ENCODE assay signal across 8 mouse cellular contexts in genomic region chr15:88837199-88837932, GRCm38 (mm10). TPM values are rescaled to one million over a fixed set of nuclear protein-coding genes. Genes with fewer than 3 reads are reported as not detected.
A peak's percentile ranks its signal among the peaks of the same experiment; 100 is the strongest.
DNase-seq lines count a peak whose midpoint lies in the region; ATAC-seq and TF ChIP-seq lines count a peak whose summit lies in the region.

No protein-coding gene starts in this region.

- H3K36me3 ChIP-seq in embryonic facial prominence, embryonic 11.5 days (replicated peaks; ENCODE audit: control insufficient read depth, insufficient read depth, low read depth, low read length): no peaks in the 10 kb centered on the region
- no peaks in the 10 kb centered on the region for H3K36me3 ChIP-seq in heart, embryonic 14.5 days (ENCODE audit: control insufficient read depth, insufficient read depth, low read length)
- H3K36me3 ChIP-seq in kidney, embryonic 16.5 days (ENCODE audit: insufficient read depth, low read length): no peaks in the 10 kb centered on the region
- H3K36me3 ChIP-seq in liver, postnatal 0 days (replicated peaks; ENCODE audit: insufficient read depth, low read length): no peaks in the 10 kb centered on the region
- H3K36me3 ChIP-seq in neural tube, embryonic 11.5 days (ENCODE audit: control insufficient read depth, insufficient read depth, low read length): no peaks in the 10 kb centered on the region

- H3K4me1 ChIP-seq in embryonic facial prominence, embryonic 11.5 days (ENCODE audit: control insufficient read depth, insufficient read depth, low read length): peaks cover 7% of the 10 kb centered on the region; the same call in 1 of the 2 replicates
- H3K4me1 ChIP-seq in heart, embryonic 14.5 days (ENCODE audit: control insufficient read depth in 2 of 2, insufficient read depth in 2 of 2, low read length in 2 of 2): peaks cover 36 to 40% of the 10 kb centered on the region in 2 experiments
- H3K4me1 ChIP-seq in kidney, embryonic 16.5 days (ENCODE audit: insufficient read depth, low read length): peaks cover 23% of the 10 kb centered on the region
- peaks cover 14% of the 10 kb centered on the region for H3K4me1 ChIP-seq in liver, postnatal 0 days (ENCODE audit: insufficient read depth)
- H3K4me1 ChIP-seq in neural tube, embryonic 11.5 days (ENCODE audit: control insufficient read depth, insufficient read depth, low read length): peaks cover 12% of the 10 kb centered on the region

- peak overlapping the region; percentile 59 for H3K9ac ChIP-seq in embryonic facial prominence, embryonic 11.5 days (replicated peaks; ENCODE audit: low read length)
- H3K9ac ChIP-seq in heart, embryonic 14.5 days (ENCODE audit: low read length): peak overlapping the region; percentile 72
- H3K9ac ChIP-seq in kidney, embryonic 16.5 days (replicated peaks; ENCODE audit: low read length): peak overlapping the region; percentile 63
- peak overlapping the region; percentile 54 for H3K9ac ChIP-seq in liver, postnatal 0 days (replicated peaks)
- H3K9ac ChIP-seq in neural tube, embryonic 11.5 days (ENCODE audit: low read length): peak overlapping the region; percentile 47

- peak; percentile 30 for TF ChIP-seq CTCF in liver, postnatal 0 days (IDR thresholded peaks at IDR 0.05; ENCODE audit: low read depth)

- DNase-seq in 3T3-L1 (ENCODE audit: low read depth, low spot score) (peak; percentile 66), MEL-GATA-1-ER (ENCODE audit: extremely low read depth, low read depth) (peak; percentile 35)
- DNase-seq in embryonic facial prominence, embryonic 11.5 days (ENCODE audit: low spot score): peak; percentile 70
- peak; percentile 79 for DNase-seq in liver, postnatal 0 days
- peak; percentile 69 for DNase-seq in neural tube, embryonic 11.5 days (ENCODE audit: low spot score)
- DNase-seq in yolk sac, embryonic 10.5 days (ENCODE audit: low spot score): peak; percentile 84

- WGBS in embryonic facial prominence, embryonic 11.5 days: under 1% methylated on average over 39 of the region's 39 CpGs
- WGBS in heart, embryonic 14.5 days: under 1% methylated on average over 39 of the region's 39 CpGs
- WGBS in kidney, embryonic 16.5 days: under 1% methylated on average over 39 of the region's 39 CpGs
- WGBS in liver, postnatal 0 days (ENCODE audit: insufficient replicate concordance): under 1% methylated on average over 32 of the region's 39 CpGs
- 1% methylated on average over 32 of the region's 39 CpGs for WGBS in neural tube, embryonic 11.5 days

- H3K27me3 ChIP-seq in embryonic facial prominence, embryonic 11.5 days (ENCODE audit: control insufficient read depth, insufficient read depth, low read length): no peaks in the 10 kb centered on the region
- no peaks in the 10 kb centered on the region for H3K27me3 ChIP-seq in heart, embryonic 14.5 days (ENCODE audit: control insufficient read depth, insufficient read depth, low read length)
- H3K27me3 ChIP-seq in kidney, embryonic 16.5 days (ENCODE audit: insufficient read depth, low read length): no peaks in the 10 kb centered on the region
- no peaks in the 10 kb centered on the region for H3K27me3 ChIP-seq in liver, postnatal 0 days (ENCODE audit: insufficient read depth, low read length)
- H3K27me3 ChIP-seq in neural tube, embryonic 11.5 days (ENCODE audit: control insufficient read depth, insufficient read depth, low read length): no peaks in the 10 kb centered on the region

- TF ChIP-seq EP300 in liver, postnatal 0 days (IDR thresholded peaks at IDR 0.05; ENCODE audit: low read depth): no peak

- H3K4me2 ChIP-seq in embryonic facial prominence, embryonic 11.5 days (ENCODE audit: low read depth, low read length): peak overlapping the region; percentile 88
- H3K4me2 ChIP-seq in heart, embryonic 14.5 days (ENCODE audit: low read length): peak overlapping the region; percentile 86
- H3K4me2 ChIP-seq in kidney, embryonic 16.5 days (replicated peaks; ENCODE audit: low read depth, low read length): peak overlapping the region; percentile 95
- peak overlapping the region; percentile 73 for H3K4me2 ChIP-seq in liver, postnatal 0 days (ENCODE audit: low read depth, low read length)
- peak overlapping the region; percentile 81 for H3K4me2 ChIP-seq in neural tube, embryonic 11.5 days (ENCODE audit: low read depth)

- peak overlapping the region; percentile 42 for H3K4me3 ChIP-seq in embryonic facial prominence, embryonic 11.5 days (ENCODE audit: low read depth, low read length)
- H3K4me3 ChIP-seq in heart, embryonic 14.5 days (ENCODE audit: control insufficient read depth in 1 of 2, insufficient read depth in 1 of 2, low read depth in 1 of 2, low read length in 2 of 2): peak overlapping the region; percentile 44 to 84
- peak overlapping the region; percentile 51 for H3K4me3 ChIP-seq in kidney, embryonic 16.5 days (ENCODE audit: low read length)
- peak overlapping the region; percentile 50 for H3K4me3 ChIP-seq in liver, postnatal 0 days (ENCODE audit: low read depth, low read length)
- peak overlapping the region; percentile 43 for H3K4me3 ChIP-seq in neural tube, embryonic 11.5 days (ENCODE audit: low read depth, low read length)

- peak; percentile 54 for ATAC-seq in embryonic facial prominence, embryonic 11.5 days (replicated peaks; ENCODE audit: insufficient number of reproducible peaks, low FRiP score, low TSS enrichment, low read depth)
- ATAC-seq in heart, embryonic 14.5 days (ENCODE audit: insufficient number of reproducible peaks, insufficient read depth, low FRiP score, low read depth): peak; percentile 29; the same call in 1 of the 2 replicates
- ATAC-seq in kidney, embryonic 16.5 days (ENCODE audit: low FRiP score, low TSS enrichment): peak; percentile 47
- ATAC-seq in liver, postnatal 0 days: peak; percentile 81
- peak; percentile 56 for ATAC-seq in neural tube, embryonic 11.5 days (ENCODE audit: insufficient read depth, low FRiP score, low TSS enrichment)

- no peaks in the 10 kb centered on the region for H3K9me3 ChIP-seq in embryonic facial prominence, embryonic 11.5 days (replicated peaks; ENCODE audit: control insufficient read depth, low read length)
- H3K9me3 ChIP-seq in heart, embryonic 14.5 days (ENCODE audit: control insufficient read depth, low read length): no peaks in the 10 kb centered on the region
- no peaks in the 10 kb centered on the region for H3K9me3 ChIP-seq in kidney, embryonic 16.5 days (ENCODE audit: low read length)
- H3K9me3 ChIP-seq in liver, postnatal 0 days (ENCODE audit: low read length): no peaks in the 10 kb centered on the region
- no peaks in the 10 kb centered on the region for H3K9me3 ChIP-seq in neural tube, embryonic 11.5 days (ENCODE audit: control insufficient read depth, low read length)

- H3K27ac ChIP-seq in embryonic facial prominence, embryonic 11.5 days (replicated peaks; ENCODE audit: low read depth, low read length): no peak overlapping the region
- peak overlapping the region; percentile 79 to 84 for H3K27ac ChIP-seq in heart, embryonic 14.5 days (replicated peaks in 1 of 2; ENCODE audit: control insufficient read depth in 1 of 2, insufficient read depth in 1 of 2, low read depth in 2 of 2, low read length in 2 of 2)
- H3K27ac ChIP-seq in kidney, embryonic 16.5 days (ENCODE audit: low read length): peak overlapping the region; percentile 18; the same call in 1 of the 2 replicates
- peak overlapping the region; percentile 87 for H3K27ac ChIP-seq in liver, postnatal 0 days (ENCODE audit: low read depth)
- H3K27ac ChIP-seq in neural tube, embryonic 11.5 days (ENCODE audit: low read depth, low read length): no peak overlapping the region

RNA-seq across cellular contexts. Expression of gene Creld2, which starts 17.9 kb away (rescaled TPM):
- polyA plus RNA-seq in embryonic facial prominence, embryonic 11.5 days (2014; fragmentation: Nextera tagmentation; extraction: Ambion mirVana): 76.6 and 77.6 TPM in 2 replicates
- polyA plus RNA-seq in heart, embryonic 14.5 days (2014; fragmentation: Nextera tagmentation; extraction: Ambion mirVana): 46.3 and 53.1 TPM in 2 replicates
- 118 and 133 TPM in 2 replicates for polyA plus RNA-seq in kidney, embryonic 16.5 days (2015; fragmentation: Nextera tagmentation; extraction: Ambion mirVana)
- polyA plus RNA-seq in liver, postnatal 0 days (2015; fragmentation: Nextera tagmentation; extraction: Ambion mirVana): 32.9 and 33.1 TPM in 2 replicates
- polyA plus RNA-seq in neural tube, embryonic 11.5 days (2014; fragmentation: Nextera tagmentation; extraction: Ambion mirVana): 83.2 and 96.4 TPM in 2 replicates

RNA-seq across cellular contexts. Expression of gene Alg12, which starts 18.2 kb away (rescaled TPM):
- polyA plus RNA-seq in embryonic facial prominence, embryonic 11.5 days (2014; fragmentation: Nextera tagmentation; extraction: Ambion mirVana): 11.0 and 11.3 TPM in 2 replicates
- 9.9 and 10.9 TPM in 2 replicates for polyA plus RNA-seq in heart, embryonic 14.5 days (2014; fragmentation: Nextera tagmentation; extraction: Ambion mirVana)
- polyA plus RNA-seq in kidney, embryonic 16.5 days (2015; fragmentation: Nextera tagmentation; extraction: Ambion mirVana): 15.7 and 16.9 TPM in 2 replicates
- 3.6 and 3.7 TPM in 2 replicates for polyA plus RNA-seq in liver, postnatal 0 days (2015; fragmentation: Nextera tagmentation; extraction: Ambion mirVana)
- 10.2 and 13.3 TPM in 2 replicates for polyA plus RNA-seq in neural tube, embryonic 11.5 days (2014; fragmentation: Nextera tagmentation; extraction: Ambion mirVana)

RNA-seq across cellular contexts. Expression of gene Pim3, which starts 24.6 kb away (rescaled TPM):
- polyA plus RNA-seq in embryonic facial prominence, embryonic 11.5 days (2014; fragmentation: Nextera tagmentation; extraction: Ambion mirVana): 34.5 and 37.4 TPM in 2 replicates
- 42.3 and 47.1 TPM in 2 replicates for polyA plus RNA-seq in heart, embryonic 14.5 days (2014; fragmentation: Nextera tagmentation; extraction: Ambion mirVana)
- polyA plus RNA-seq in kidney, embryonic 16.5 days (2015; fragmentation: Nextera tagmentation; extraction: Ambion mirVana): 59.6 and 77.7 TPM in 2 replicates
- polyA plus RNA-seq in liver, postnatal 0 days (2015; fragmentation: Nextera tagmentation; extraction: Ambion mirVana): 18.4 and 34.2 TPM in 2 replicates
- 38.7 and 42.3 TPM in 2 replicates for polyA plus RNA-seq in neural tube, embryonic 11.5 days (2014; fragmentation: Nextera tagmentation; extraction: Ambion mirVana)

Comparison
In these comparisons a context has a peak if more than half of its experiments do, and no peak if none do; other contexts are left out.
1. ATAC-seq: peak in every context shown above with its lines; median percentile 81 in liver, postnatal 0 days; 56 in neural tube, embryonic 11.5 days; 54 in embryonic facial prominence, embryonic 11.5 days; 47 in kidney, embryonic 16.5 days; 29 in heart, embryonic 14.5 days.
2. H3K27ac ChIP-seq: peak in heart, embryonic 14.5 days (2 of 2), kidney, embryonic 16.5 days (single experiment) and liver, postnatal 0 days (single experiment); none in embryonic facial prominence, embryonic 11.5 days (single experiment) and neural tube, embryonic 11.5 days (single experiment).
3. Peak in every context shown above with its lines, with median percentiles within 50 percentile points of each other: DNase-seq, H3K4me2 ChIP-seq, H3K4me3 ChIP-seq and H3K9ac ChIP-seq.